In genomic region chr7:127921516-127921915, GRCm38 (mm10) we compare ENCODE assay signal across 10 mouse cellular contexts. TPM values are rescaled to one million over a fixed set of nuclear protein-coding genes. Genes with fewer than 3 reads are reported as not detected.
A peak's percentile ranks its signal among the peaks of the same experiment; 100 is the strongest.
DNase-seq lines count a peak whose midpoint lies in the region; ATAC-seq and TF ChIP-seq lines count a peak whose summit lies in the region.
"Had no signal": no experiment of that assay in that cellular context is flagged by ENCODE, and none has a peak within 500 bp of the region (broad histone marks: within the 10 kb centered on the region; RNA-seq: fewer than 3 reads in every experiment).

No protein-coding gene starts in this region.

- H3K4me1 ChIP-seq in G1E (ENCODE audit: insufficient read depth, low read depth, low read length) = peaks cover 19% of the 10 kb centered on the region
- peaks cover 17% of the 10 kb centered on the region for H3K4me1 ChIP-seq in bone marrow macrophage, adult 2 months (ENCODE audit: control insufficient read depth, insufficient read depth, low read length)

- H3K9me3 ChIP-seq in G1E (replicated peaks) = no peaks in the 10 kb centered on the region
- H3K9me3 ChIP-seq: embryonic facial prominence, embryonic 15.5 days had no signal

- DNase-seq in kidney, postnatal 36 days = peak; percentile 59 to 77
- DNase-seq in kidney, adult 9 months = no peak
- no peak for DNase-seq in G1E (ENCODE audit: low spot score)
- peak; percentile 58 to 65 for DNase-seq in lung, postnatal 4 days
- DNase-seq in cerebellum, adult 9-10 months = no peak
- no peak for DNase-seq in left cerebral cortex, postnatal 10 days (ENCODE audit: extremely low spot score in 1 of 2, low spot score in 2 of 2)
- DNase-seq: adrenal gland, postnatal 10 days; heart, adult 11 months had no signal

- peak overlapping the region; percentile 78 for H3K27ac ChIP-seq in bone marrow macrophage, adult 2 months (ENCODE audit: insufficient read depth, low read depth, low read length)
- H3K27ac ChIP-seq: embryonic facial prominence, embryonic 15.5 days had no signal

- peak; percentile 5; the same call in 1 of the 2 replicates for TF ChIP-seq CTCF in G1E (IDR thresholded peaks at IDR 0.05; ENCODE audit: low read depth, low read length)
- TF ChIP-seq CTCF in bone marrow macrophage, adult 2 months (IDR thresholded peaks at IDR 0.05; ENCODE audit: low read depth, low read length) = peak; percentile 36; the same call in 1 of the 2 replicates

- peaks cover 95% of the 10 kb centered on the region for H3K36me3 ChIP-seq in G1E (replicated peaks)

- no peak for TF ChIP-seq POLR2A in bone marrow macrophage, adult 2 months (IDR thresholded peaks at IDR 0.05; ENCODE audit: borderline replicate concordance, low read depth, low read length)

- intact Hi-C loops in left cerebral cortex, postnatal 10 days (cut with DNase I) = no loop called here

- no peak overlapping the region for H3K4me3 ChIP-seq in G1E (ENCODE audit: low read depth, low read length)
- H3K4me3 ChIP-seq in bone marrow macrophage, adult 2 months (ENCODE audit: insufficient read depth, low read length) = no peak overlapping the region
- H3K4me3 ChIP-seq: embryonic facial prominence, embryonic 15.5 days had no signal

- ATAC-seq in G1E (ENCODE audit: extremely low read depth, insufficient number of reproducible peaks, low FRiP score, poor library complexity, severe bottlenecking) = no peak

- no peaks in the 10 kb centered on the region for H3K27me3 ChIP-seq in G1E (ENCODE audit: insufficient read depth, low read length)
- H3K27me3 ChIP-seq: embryonic facial prominence, embryonic 15.5 days had no signal

RNA-seq across cellular contexts. Expression of gene Prss8, which starts 8.4 kb away (rescaled TPM):
- total RNA-seq in G1E (2014; fragmentation: Nextera tagmentation) = not detected in 2 replicates
- total RNA-seq in G1E (2017) = 0.05 TPM in 1 of 2 replicates, not detected in the other
- not detected in 2 replicates for polyA plus RNA-seq in G1E (2012)
- polyA plus RNA-seq in bone marrow macrophage, adult 2 months (2012; ENCODE audit: insufficient read depth, insufficient read length, missing spikeins) = not detected in 2 replicates
- under 1 TPM; 0.64 to 0.81 TPM for total RNA-seq in left cerebral cortex, postnatal 10 days (2021)

RNA-seq across cellular contexts. Expression of gene Kat8, which starts 9.2 kb away (rescaled TPM):
- total RNA-seq in G1E (2014; fragmentation: Nextera tagmentation) = 39.0 and 45.1 TPM in 2 replicates
- 44.0 and 44.5 TPM in 2 replicates for total RNA-seq in G1E (2017)
- 6.8 and 7.4 TPM in 2 replicates for polyA plus RNA-seq in G1E (2012)
- 23.7 and 29.1 TPM in 2 replicates for polyA plus RNA-seq in bone marrow macrophage, adult 2 months (2012; ENCODE audit: insufficient read depth, insufficient read length, missing spikeins)
- 10 to 100 TPM; 24.2 to 26.9 TPM for total RNA-seq in left cerebral cortex, postnatal 10 days (2021)

RNA-seq across cellular contexts. Expression of gene Bckdk, which starts 17.6 kb away (rescaled TPM):
- 73.4 and 80.0 TPM in 2 replicates for total RNA-seq in G1E (2014; fragmentation: Nextera tagmentation)
- 40.4 and 49.2 TPM in 2 replicates for total RNA-seq in G1E (2017)
- polyA plus RNA-seq in G1E (2012) = 114 and 134 TPM in 2 replicates
- 50.9 and 73.8 TPM in 2 replicates for polyA plus RNA-seq in bone marrow macrophage, adult 2 months (2012; ENCODE audit: insufficient read depth, insufficient read length, missing spikeins)
- 10 to 100 TPM; 43.0 to 43.2 TPM for total RNA-seq in left cerebral cortex, postnatal 10 days (2021)

RNA-seq across cellular contexts. Expression of gene Prss36, which starts 25.0 kb away (rescaled TPM):
- total RNA-seq in G1E (2014; fragmentation: Nextera tagmentation) = 4.0 and 5.4 TPM in 2 replicates
- total RNA-seq in G1E (2017) = 0.76 and 4.9 TPM in 2 replicates
- 8.5 and 8.9 TPM in 2 replicates for polyA plus RNA-seq in G1E (2012)
- 1.7 and 2.6 TPM in 2 replicates for polyA plus RNA-seq in bone marrow macrophage, adult 2 months (2012; ENCODE audit: insufficient read depth, insufficient read length, missing spikeins)
- 10 to 100 TPM; 12.2 to 14.4 TPM for total RNA-seq in left cerebral cortex, postnatal 10 days (2021)

RNA-seq across cellular contexts. Expression of gene Vkorc1, which starts 26.1 kb away (rescaled TPM):
- 53.0 and 68.8 TPM in 2 replicates for total RNA-seq in G1E (2014; fragmentation: Nextera tagmentation)
- total RNA-seq in G1E (2017) = 8.9 and 11.0 TPM in 2 replicates
- 12.6 and 16.7 TPM in 2 replicates for polyA plus RNA-seq in G1E (2012)
- polyA plus RNA-seq in bone marrow macrophage, adult 2 months (2012; ENCODE audit: insufficient read depth, insufficient read length, missing spikeins) = 93.3 and 116 TPM in 2 replicates
- total RNA-seq in left cerebral cortex, postnatal 10 days (2021) = 10 to 100 TPM; 23.9 to 24.6 TPM

Comparison
In these comparisons a context has a peak if more than half of its experiments do, and no peak if none do; other contexts are left out.
1. DNase-seq: peak in kidney, postnatal 36 days (2 of 2) and lung, postnatal 4 days (2 of 2); none in kidney, adult 9 months (single experiment), G1E (single experiment), cerebellum, adult 9-10 months (single experiment) and left cerebral cortex, postnatal 10 days (0 of 2).